Mouse (Mus musculus): ENCODE results near the gene Efl1.

DNA sequence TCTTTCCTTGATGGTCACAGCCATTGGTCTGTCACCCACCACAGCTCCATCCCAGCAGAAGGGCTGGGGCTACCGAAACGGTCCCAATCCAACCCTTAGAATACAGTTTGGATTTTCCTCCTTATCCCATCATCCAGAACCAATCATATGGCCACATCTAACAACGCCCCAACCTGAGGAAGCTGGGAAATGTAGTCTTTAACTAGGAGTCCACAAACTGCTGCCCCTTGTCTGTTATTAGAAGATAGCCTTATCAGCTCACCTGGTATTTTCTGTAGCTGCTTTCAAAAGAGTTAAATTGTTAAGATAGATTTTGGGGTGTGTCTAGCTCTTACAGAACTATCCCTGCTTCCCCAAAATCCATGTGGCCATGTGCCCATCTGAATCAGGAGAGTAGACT lies 126.7 kb downstream of the Efl1 start:
- no peak for TF ChIP-seq POLR2A (IDR thresholded peaks at IDR 0.05; ENCODE audit: low read depth, low read length)
- TF ChIP-seq CTCF (conservative IDR thresholded peaks at IDR 0.05; ENCODE audit: insufficient read depth, insufficient read length, low read depth, low read length): no peak
